Mouse (Mus musculus): ENCODE measurements around the gene Spns2. TPM values are rescaled to one million over a fixed set of nuclear protein-coding genes. Genes with fewer than 3 reads are reported as not detected.

Gene Spns2
- polyA plus RNA-seq, 1 experiment from 2014 or later: 4.6 TPM

DNA sequence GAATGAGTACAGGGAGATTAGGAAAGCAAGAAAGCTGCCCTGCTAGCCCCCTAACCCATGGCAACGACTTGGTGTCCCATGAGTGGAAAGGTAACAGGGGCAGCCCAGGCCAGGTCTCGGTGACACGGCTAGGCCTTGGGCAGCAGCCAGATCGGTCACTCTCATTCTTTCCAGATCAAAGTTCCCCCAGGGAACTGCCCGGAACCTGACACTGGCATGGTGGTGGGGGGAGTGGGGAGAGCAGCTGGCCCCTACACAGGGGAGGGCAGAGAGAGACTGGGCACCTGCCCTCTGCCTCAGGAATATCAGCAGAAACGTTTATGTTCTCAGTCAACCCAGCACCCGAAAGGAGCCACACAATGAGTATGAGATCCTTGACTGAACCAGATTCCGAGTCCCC is 71.5 kb downstream of the Spns2 start:
- WGBS: 44% methylated on average over 8 of the region's 8 CpGs
- H3K9me3 ChIP-seq (replicated peaks; ENCODE audit: control insufficient read depth, low read length): no peaks in the 10 kb centered on the region
- H3K4me2 ChIP-seq (ENCODE audit: low read length): no peak overlapping the region
- no peak for ATAC-seq
- no peak overlapping the region for H3K9ac ChIP-seq (ENCODE audit: low read length)
- H3K27me3 ChIP-seq (replicated peaks; ENCODE audit: control insufficient read depth, insufficient read depth, low read length): no peaks in the 10 kb centered on the region
- no peak overlapping the region for H3K27ac ChIP-seq (ENCODE audit: low read depth, low read length)
- H3K36me3 ChIP-seq (ENCODE audit: control insufficient read depth, insufficient read depth, low read length): no peaks in the 10 kb centered on the region
- H3K4me1 ChIP-seq (ENCODE audit: control insufficient read depth, insufficient read depth, low read length): no peaks in the 10 kb centered on the region
- H3K4me3 ChIP-seq (ENCODE audit: low read depth, low read length): no peak overlapping the region
- no peak for DNase-seq (ENCODE audit: low spot score)

GRCm38 (mm10) chr11:72417376-72417775 is 72.3 kb downstream of the Spns2 start:
- no peaks in the 10 kb centered on the region for H3K4me1 ChIP-seq (ENCODE audit: control insufficient read depth, insufficient read depth, low read length)

DNA sequence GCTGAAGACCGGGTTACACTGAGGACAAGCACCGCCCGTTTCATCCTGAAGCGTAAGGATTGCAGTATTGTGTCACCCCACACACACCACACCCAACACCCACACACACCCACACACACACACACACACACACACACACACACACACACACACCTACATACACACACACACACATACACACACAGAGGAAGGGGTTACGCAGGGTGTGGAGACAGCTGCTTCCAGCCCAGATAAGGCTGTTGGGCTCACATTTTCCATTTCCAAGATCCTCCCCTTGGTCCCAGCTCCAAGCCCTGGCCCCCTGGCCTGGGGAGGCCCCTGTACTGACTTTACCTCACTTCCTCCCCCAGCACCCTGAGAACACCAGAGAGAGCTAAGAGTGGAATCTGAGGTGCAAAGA is 73.0 kb downstream of the Spns2 start:
- Histone ChIP-seq H3K36me3 (ENCODE audit: control insufficient read depth, insufficient read depth, low read length) (no peaks in the 10 kb centered on the region), H3K9me3 (replicated peaks; ENCODE audit: control insufficient read depth, low read length) (no peaks in the 10 kb centered on the region), H3K4me3 (ENCODE audit: low read depth, low read length) (no peak overlapping the region), H3K4me1 (ENCODE audit: control insufficient read depth, insufficient read depth, low read length) (0 out of 2 replicates have a peak, but pooled peaks cover 2% of the 10 kb centered on the region), H3K27ac (ENCODE audit: low read depth, low read length) (no peak overlapping the region), H3K27me3 (replicated peaks; ENCODE audit: control insufficient read depth, insufficient read depth, low read length) (no peaks in the 10 kb centered on the region), H3K4me2 (ENCODE audit: low read length) (no peak overlapping the region), H3K9ac (ENCODE audit: low read length) (no peak overlapping the region)
- 90% methylated on average over 5 of the region's 5 CpGs for WGBS
- ATAC-seq (no peak), DNase-seq (ENCODE audit: low spot score) (no peak)

More at GRCm38 (mm10) chr11:72417376-72417775, 72.3 kb downstream of the Spns2 start:
- WGBS: 14% methylated on average over 4 of the region's 4 CpGs
- DNase-seq (ENCODE audit: low spot score): no peak
- Histone ChIP-seq H3K27me3 (replicated peaks; ENCODE audit: control insufficient read depth, insufficient read depth, low read length) (no peaks in the 10 kb centered on the region), H3K4me2 (ENCODE audit: low read length) (no peak overlapping the region), H3K9me3 (replicated peaks; ENCODE audit: control insufficient read depth, low read length) (no peaks in the 10 kb centered on the region), H3K9ac (ENCODE audit: low read length) (no peak overlapping the region), H3K36me3 (ENCODE audit: control insufficient read depth, insufficient read depth, low read length) (no peaks in the 10 kb centered on the region), H3K27ac (ENCODE audit: low read depth, low read length) (no peak overlapping the region), H3K4me3 (ENCODE audit: low read depth, low read length) (no peak overlapping the region)
- no peak for ATAC-seq

- Histone ChIP-seq H3K27me3 (replicated peaks; ENCODE audit: control insufficient read depth, insufficient read depth, low read length) (no peaks in the 10 kb centered on the region), H3K4me3 (ENCODE audit: low read depth, low read length) (no peak overlapping the region), H3K4me1 (ENCODE audit: control insufficient read depth, insufficient read depth, low read length) (0 out of 2 replicates have a peak, but pooled peaks cover 7% of the 10 kb centered on the region), H3K9ac (ENCODE audit: low read length) (no peak overlapping the region), H3K36me3 (ENCODE audit: control insufficient read depth, insufficient read depth, low read length) (no peaks in the 10 kb centered on the region), H3K27ac (ENCODE audit: low read depth, low read length) (no peak overlapping the region), H3K4me2 (ENCODE audit: low read length) (no peak overlapping the region), H3K9me3 (replicated peaks; ENCODE audit: control insufficient read depth, low read length) (no peaks in the 10 kb centered on the region)
- no peak for DNase-seq (ENCODE audit: low spot score)
- ATAC-seq: no peak
- 88% methylated on average over 8 of the region's 8 CpGs for WGBS
Measured at GRCm38 (mm10) chr11:72415155-72415554, 74.5 kb downstream of the Spns2 start.

DNA sequence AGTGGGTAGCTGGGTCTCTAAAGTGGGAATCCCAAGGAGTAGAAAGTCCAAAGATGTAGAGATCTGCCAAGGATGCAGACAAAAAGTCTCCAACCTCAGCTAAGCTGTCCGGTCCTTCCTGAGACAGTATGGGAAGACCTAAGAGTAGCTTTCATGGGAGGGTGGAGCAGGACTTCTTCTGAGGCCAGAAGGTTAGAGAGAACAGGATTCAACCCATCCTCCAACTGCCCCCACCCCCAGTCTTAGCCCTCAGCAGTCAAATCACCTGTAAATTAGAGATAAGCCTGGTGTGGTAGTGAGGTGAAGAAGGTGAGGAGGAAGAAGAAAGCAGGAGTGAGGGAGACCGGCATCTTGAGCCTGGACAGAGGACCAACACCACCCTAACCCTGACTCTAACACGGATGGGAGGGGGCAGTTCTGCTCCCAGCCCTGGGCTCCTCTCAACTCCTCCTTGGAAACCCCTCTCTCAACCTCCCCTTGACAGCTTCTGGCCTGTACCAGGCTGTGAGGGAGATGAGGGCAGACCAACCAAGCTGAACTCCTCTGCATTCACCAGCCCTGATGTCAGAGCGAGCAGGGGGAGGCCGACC is 76.0 kb downstream of the Spns2 start:
- Histone ChIP-seq H3K4me2 (ENCODE audit: low read length) (no peak overlapping the region), H3K36me3 (ENCODE audit: control insufficient read depth, insufficient read depth, low read length) (no peaks in the 10 kb centered on the region), H3K9me3 (replicated peaks; ENCODE audit: control insufficient read depth, low read length) (no peaks in the 10 kb centered on the region), H3K9ac (ENCODE audit: low read length) (no peak overlapping the region), H3K27me3 (replicated peaks; ENCODE audit: control insufficient read depth, insufficient read depth, low read length) (no peaks in the 10 kb centered on the region; the same call in 1 of the 2 replicates), H3K4me1 (ENCODE audit: control insufficient read depth, insufficient read depth, low read length) (0 out of 2 replicates have a peak, but pooled peaks cover 7% of the 10 kb centered on the region), H3K27ac (ENCODE audit: low read depth, low read length) (no peak overlapping the region), H3K4me3 (ENCODE audit: low read depth, low read length) (no peak overlapping the region)
- ATAC-seq: no peak
- no peak for DNase-seq (ENCODE audit: low spot score)
- WGBS: 63% methylated on average over 5 of the region's 5 CpGs

DNA sequence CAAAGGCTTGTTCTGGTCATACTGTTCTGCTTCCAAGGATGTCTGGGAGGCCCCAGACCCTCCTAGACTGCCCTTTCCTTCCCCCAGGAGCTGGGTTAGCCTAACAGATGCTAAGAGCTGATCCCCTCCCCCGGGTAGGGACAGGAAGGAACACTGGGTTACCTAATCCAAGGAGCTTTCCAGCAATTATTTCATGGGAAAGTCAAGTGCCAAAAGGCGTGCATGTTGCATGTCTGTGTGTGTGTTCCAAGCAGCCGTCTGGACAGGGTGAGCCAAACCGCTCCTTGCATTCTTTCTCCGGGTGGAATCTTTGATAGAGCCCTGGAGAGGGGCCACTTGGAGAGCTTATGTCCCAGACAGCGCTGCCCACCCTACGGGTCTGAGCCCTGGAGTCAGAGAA is 76.7 kb downstream of the Spns2 start:
- no peak overlapping the region for H3K9ac ChIP-seq (ENCODE audit: low read length)
- no peak overlapping the region for H3K4me2 ChIP-seq (ENCODE audit: low read length)
- H3K27ac ChIP-seq (ENCODE audit: low read depth, low read length): no peak overlapping the region
- no peaks in the 10 kb centered on the region for H3K9me3 ChIP-seq (replicated peaks; ENCODE audit: control insufficient read depth, low read length)
- no peaks in the 10 kb centered on the region; the same call in 1 of the 2 replicates for H3K27me3 ChIP-seq (replicated peaks; ENCODE audit: control insufficient read depth, insufficient read depth, low read length)
- no peak for ATAC-seq
- H3K4me3 ChIP-seq (ENCODE audit: low read depth, low read length): no peak overlapping the region
- 0 out of 2 replicates have a peak, but pooled peaks cover 7% of the 10 kb centered on the region for H3K4me1 ChIP-seq (ENCODE audit: control insufficient read depth, insufficient read depth, low read length)
- no peaks in the 10 kb centered on the region for H3K36me3 ChIP-seq (ENCODE audit: control insufficient read depth, insufficient read depth, low read length)
- DNase-seq (ENCODE audit: low spot score): no peak
- WGBS: 84% methylated on average over 7 of the region's 7 CpGs

DNA sequence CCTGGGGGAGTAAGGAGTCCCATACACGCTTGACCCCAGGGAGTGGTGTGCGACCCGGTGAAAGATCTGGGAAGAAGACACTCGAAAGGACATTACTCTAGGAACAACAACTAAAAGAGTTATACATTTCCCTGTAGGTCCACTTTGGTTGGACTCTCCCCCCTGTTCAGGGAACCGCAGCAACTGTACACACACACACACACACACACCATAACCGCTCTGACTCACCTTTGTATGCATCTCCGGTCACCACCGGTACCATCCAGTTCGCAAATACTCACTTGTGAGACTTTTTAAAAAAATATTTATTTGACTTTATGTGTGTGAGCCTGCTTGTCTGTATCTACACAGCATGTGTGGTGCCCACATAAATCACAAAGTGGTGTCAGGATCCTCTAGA is 77.8 kb downstream of the Spns2 start:
- no peaks in the 10 kb centered on the region for H3K36me3 ChIP-seq (ENCODE audit: control insufficient read depth, insufficient read depth, low read length)
- H3K4me3 ChIP-seq (ENCODE audit: low read depth, low read length): peak overlapping the region; percentile 49
- no peak for DNase-seq (ENCODE audit: low spot score)
- H3K4me2 ChIP-seq (ENCODE audit: low read length): peak overlapping the region; percentile 99
- no peak overlapping the region for H3K27ac ChIP-seq (ENCODE audit: low read depth, low read length)
- 29% methylated on average over 9 of the region's 9 CpGs for WGBS
- H3K4me1 ChIP-seq (ENCODE audit: control insufficient read depth, insufficient read depth, low read length): 0 out of 2 replicates have a peak, but pooled peaks cover 7% of the 10 kb centered on the region
- peak overlapping the region; percentile 67; the same call in 1 of the 2 replicates for H3K9ac ChIP-seq (ENCODE audit: low read length)
- no peak for ATAC-seq
- no peaks in the 10 kb centered on the region for H3K9me3 ChIP-seq (replicated peaks; ENCODE audit: control insufficient read depth, low read length)
- no peaks in the 10 kb centered on the region; the same call in 1 of the 2 replicates for H3K27me3 ChIP-seq (replicated peaks; ENCODE audit: control insufficient read depth, insufficient read depth, low read length)

- under 1% methylated on average over 81 of the region's 86 CpGs for WGBS
- H3K27ac ChIP-seq (ENCODE audit: low read depth, low read length): no peak within 1 kb of the TSS
- H3K36me3 ChIP-seq (ENCODE audit: control insufficient read depth, insufficient read depth, low read length): no peaks in the 10 kb centered on the region
- no peaks in the 10 kb centered on the region; the same call in 1 of the 2 replicates for H3K27me3 ChIP-seq (replicated peaks; ENCODE audit: control insufficient read depth, insufficient read depth, low read length)
- H3K9me3 ChIP-seq (replicated peaks; ENCODE audit: control insufficient read depth, low read length): no peaks in the 10 kb centered on the region
- peak; percentile 74 for DNase-seq (ENCODE audit: low spot score)
- peak within 1 kb of the TSS; percentile 49 for H3K4me3 ChIP-seq (ENCODE audit: low read depth, low read length)
- peak within 1 kb of the TSS; percentile 99 for H3K4me2 ChIP-seq (ENCODE audit: low read length)
- peak within 1 kb of the TSS; percentile 67 for H3K9ac ChIP-seq (ENCODE audit: low read length)
- peak; percentile 90 for ATAC-seq
- H3K4me1 ChIP-seq (ENCODE audit: control insufficient read depth, insufficient read depth, low read length): 0 out of 2 replicates have a peak, but pooled peaks cover 7% of the 10 kb centered on the region
Measured at GRCm38 (mm10) chr11:72411093-72411921, 78.4 kb downstream of the Spns2 start, which contains the start of gene Smtnl2. Smtnl2 (minus strand) TSS chr11:72411713.

Measured in forebrain, embryonic 14.5 days (tissue).